Mouse (Mus musculus): ENCODE data around the gene Sox5.

The Sox5 gene

DNA sequence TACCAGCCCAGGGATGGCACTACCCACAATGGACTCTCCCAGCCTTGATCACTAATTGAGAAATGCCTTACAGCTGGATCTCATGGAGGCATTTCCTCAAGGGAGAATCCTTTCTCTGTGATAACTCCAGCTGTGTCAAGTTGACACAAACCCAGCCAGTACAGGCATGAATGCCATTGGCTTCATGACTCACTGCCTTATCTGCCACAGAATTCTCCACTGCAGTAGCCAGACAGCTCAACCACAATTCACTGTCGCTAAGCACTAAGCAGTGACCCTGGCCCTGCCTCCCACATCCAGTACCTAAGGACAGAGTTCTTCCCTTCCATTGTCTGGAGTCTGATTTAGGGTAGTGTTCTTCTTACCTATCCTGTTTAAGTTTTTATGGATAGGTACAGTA is 65.4 kb downstream of the Sox5 start:
- no peak for DNase-seq (ENCODE audit: low read depth, low spot score)

DNA sequence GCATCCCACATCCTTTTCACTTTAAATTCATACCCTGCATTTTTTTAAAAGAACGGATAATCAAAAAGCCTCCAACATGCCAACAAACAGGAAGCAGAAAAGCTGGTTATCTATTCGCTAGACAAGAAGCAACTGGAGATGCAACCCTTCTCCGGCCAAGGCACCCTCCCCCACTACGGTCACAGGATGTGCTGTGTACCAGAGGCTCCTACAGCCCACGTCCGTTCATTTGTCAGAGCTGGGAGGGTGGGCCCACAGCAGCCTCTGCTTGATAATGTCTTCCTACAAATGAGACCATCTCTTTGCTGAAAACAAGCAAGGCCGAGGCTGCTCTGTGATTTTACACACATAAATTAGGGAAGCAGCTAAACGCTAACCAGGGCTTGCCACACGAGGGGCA is 69.9 kb downstream of the Sox5 start:
- no peak for DNase-seq (ENCODE audit: low read depth, low spot score)

DNA sequence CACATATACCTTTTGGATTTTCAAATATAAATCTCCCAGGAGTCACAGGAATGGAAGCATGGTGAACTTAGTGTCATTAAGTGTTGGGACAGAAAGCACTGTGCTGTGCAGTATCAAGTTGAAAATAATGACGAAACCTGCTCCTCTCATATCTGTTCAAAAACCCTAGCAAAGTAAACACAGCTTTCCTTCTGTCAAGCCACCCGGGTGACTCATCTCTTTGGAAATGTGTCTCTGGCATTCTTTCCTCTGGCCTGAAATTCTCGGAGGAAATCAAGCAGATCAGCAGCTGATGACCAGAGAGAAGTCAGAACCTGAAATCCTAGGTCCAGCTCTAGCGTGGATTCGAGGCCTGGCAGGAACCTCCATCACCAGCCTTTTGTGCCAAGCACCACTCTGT is 71.0 kb downstream of the Sox5 start:
- DNase-seq (ENCODE audit: low read depth, low spot score) = no peak

DNA sequence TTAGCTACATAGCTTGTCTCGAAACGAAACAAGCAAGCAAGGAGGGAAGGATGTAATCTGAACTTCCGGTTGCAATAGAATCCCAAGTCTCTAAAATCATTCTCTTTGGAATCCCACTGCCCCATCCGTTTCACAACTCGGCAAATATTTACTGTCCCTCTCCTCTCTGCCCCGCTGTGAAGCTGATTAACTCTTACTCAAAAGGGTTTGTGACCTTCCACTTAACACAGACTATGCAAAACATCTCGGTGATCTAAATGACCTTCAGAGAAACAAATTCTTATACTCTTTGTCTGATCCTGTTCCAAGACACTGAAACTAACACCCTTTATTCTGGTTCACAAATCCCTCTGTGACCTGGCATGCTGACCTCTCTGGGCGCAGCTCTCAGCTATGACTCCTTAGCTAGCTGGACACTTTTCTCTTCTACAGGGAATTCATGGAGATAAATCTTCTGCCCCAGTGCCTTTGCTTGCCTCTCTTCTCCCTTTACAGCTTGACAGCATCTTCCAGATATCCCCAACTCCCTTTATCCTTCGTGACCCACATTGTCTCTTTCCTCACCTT is 72.1 kb downstream of the Sox5 start:
- no peak for DNase-seq (ENCODE audit: low read depth, low spot score)

DNA sequence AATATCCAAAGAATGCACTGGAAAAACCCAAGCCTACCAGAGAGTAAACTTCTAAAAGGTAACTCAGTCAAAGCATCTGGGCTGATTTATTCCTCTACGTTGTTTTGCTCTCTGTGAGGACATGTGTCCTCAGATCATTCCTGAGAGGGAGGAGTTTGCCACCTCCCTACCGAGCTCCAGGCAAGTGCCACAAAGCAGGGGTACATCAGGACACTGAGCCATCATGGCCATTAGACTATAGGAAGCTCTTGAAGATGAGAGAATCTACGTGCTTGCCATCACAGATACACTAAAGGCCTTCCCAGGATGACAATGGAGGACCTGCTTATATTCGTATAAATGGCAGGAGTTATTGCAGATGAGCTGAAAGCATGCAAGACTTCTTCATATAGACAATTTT is 73.4 kb downstream of the Sox5 start:
- no peak for DNase-seq (ENCODE audit: low read depth, low spot score)

DNA sequence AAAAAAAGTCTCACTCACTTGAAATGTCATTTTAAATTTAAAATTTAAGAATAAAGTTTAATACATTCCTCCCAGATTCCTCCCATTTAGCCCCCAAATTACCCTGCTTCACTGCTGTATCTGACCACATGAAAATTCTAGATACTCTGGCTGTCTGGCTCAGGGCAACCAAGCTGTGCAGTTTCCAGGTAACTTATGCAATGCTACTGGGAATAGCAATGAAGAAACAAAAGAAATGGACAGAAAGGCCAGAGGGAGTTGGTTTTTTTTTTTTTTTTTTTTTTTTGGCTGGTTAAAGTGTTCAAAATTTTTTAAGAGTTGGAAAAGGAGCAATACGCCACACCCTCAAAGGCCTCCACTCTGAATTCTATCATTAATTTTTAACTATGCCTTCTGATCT is 73.8 kb downstream of the Sox5 start:
- no peak for DNase-seq (ENCODE audit: low read depth, low spot score)

DNA sequence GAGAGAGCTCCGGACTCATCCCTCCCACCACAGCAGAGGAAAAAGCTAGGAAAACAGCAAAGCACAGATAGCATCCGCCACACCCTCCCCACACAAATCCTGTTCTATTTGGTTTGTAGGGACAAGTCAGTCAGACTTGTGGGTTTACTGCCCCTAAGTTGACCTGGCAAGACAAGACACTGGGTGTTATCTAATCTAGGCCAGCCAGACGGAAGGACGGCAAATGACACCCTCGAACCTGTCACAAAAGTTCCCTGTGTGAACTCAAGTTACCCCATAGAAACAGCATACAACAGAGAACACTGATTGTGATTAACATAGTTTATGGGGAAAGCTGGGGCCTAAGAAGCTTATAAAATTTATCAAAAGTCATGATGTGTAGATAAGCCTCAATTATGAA is 76.8 kb downstream of the Sox5 start:
- no peak for DNase-seq (ENCODE audit: low read depth, low spot score)

DNA sequence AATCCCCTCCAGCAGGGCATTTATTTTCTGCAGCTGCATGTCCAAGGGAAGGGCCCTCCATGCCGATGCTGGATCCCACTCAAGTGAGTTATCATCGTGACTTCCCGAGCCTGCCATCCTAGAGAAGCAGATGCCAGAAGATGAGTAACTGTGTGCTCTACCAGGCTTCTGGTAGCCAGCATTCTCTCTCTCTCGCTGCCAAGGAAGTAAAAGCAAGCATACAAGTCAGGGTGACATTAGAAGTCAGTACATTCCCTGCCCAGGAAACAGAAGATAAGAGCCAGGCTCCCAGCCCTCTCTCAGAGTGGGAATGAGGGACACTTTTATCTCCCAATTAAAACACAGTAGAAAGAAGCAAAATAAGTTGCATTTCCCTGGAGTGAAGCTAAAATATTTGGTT is 86.1 kb downstream of the Sox5 start:
- DNase-seq (ENCODE audit: low read depth, low spot score) = no peak

DNA sequence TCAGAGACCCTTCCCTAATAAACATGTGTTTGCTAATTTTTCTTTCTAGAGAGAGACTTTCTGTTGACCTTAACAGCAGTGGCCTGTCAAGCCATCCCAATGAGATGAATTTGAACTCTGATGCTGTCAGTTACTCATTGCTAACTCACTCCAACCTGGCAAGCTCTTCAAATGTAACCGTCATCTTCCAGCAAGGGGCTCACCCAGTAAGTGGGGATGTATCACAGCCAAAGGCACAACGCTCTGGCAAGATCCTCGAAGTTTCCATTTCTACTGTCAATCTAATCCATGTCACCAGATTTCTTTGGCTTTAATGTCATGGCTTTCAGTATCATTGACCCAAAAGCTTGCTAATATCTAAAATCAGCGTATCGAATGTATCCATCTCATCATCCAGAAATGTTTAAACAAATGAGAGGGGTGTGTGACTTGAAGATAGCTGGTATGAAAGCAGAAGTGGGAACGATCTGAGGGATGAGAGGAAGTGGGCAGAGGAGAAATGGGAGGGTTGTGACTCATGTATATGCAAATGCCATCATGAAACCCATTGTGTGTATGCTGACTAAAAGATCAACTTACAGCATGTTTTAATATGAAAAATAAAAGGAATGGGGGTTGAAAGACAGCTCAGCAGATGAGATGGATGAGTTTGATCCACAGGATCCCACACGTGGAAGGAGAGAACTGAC is 88.4 kb downstream of the Sox5 start:
- no peak for DNase-seq (ENCODE audit: low read depth, low spot score)

DNA sequence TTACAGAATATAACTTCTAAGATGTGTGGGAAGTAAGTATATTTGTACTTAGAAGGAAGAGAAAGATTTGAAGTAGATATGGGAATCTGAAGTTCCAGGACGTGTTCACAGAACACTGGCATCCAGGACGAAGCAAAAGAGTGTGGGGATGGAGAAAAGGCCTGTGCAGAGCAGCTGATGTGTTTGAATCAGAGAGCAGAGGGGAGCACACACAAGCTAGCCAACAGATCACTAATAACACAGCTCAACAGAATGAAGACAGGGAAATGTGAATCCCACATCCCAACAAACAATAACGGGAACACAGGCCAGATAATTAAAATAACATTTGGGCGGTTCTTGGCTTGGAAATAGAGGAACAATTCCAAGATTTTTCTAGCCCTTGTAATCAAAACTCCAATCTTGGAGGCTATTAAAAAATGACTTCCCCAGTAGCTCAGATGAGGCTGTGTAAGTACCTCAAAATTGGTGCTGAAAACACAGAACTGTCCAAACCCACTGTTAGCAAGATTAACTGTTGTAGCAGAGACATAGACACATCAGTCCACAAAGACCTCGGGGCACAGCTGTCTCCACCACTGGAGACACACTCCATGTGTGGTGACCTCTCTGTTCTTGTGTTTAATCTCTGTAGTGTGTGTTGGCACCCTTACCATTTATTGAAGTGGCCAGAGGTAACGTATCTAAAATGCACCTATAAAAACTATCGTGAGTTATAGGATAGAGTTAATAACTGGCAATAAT is 90.3 kb downstream of the Sox5 start:
- no peak for DNase-seq (ENCODE audit: low read depth, low spot score)

DNA sequence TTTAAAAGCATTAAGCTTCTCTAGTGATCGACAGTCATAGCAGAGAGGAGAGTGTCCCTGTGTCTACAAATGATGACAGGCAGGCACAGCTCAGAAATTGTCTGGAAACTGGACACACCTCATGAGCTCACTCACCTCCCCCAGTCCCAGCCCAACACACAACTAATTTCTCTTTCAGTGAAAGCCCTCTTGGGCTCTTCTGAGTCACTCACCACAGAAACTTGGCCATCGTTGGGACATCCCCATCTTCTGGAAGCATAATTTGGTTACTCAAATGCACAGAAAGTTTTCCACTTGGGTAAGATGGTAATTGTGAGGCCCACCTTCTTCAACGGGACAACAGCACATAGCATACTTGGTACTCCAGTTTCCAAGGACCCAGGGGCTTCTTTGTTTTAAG is 92.7 kb downstream of the Sox5 start:
- DNase-seq (ENCODE audit: low read depth, low spot score) = no peak

DNA sequence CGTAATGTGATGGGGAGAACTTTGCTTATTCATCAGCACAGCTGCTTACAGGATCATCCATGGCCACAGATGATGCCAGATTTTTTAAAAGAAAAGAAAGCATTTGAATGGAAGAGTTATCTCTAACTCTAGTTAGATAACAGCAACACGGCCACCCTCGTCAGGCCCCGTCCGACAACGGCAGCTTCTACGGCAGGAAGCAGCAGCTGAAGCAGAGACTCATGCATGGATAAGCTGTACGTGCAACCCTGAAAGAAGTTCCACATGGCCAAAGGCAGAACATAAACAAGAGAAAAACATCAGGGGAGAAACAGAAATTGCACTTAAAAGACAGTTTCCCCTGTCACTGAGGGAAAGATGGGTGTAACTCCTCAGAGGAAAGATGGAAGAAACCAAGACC is 94.1 kb downstream of the Sox5 start:
- DNase-seq (ENCODE audit: low read depth, low spot score) = no peak

DNA sequence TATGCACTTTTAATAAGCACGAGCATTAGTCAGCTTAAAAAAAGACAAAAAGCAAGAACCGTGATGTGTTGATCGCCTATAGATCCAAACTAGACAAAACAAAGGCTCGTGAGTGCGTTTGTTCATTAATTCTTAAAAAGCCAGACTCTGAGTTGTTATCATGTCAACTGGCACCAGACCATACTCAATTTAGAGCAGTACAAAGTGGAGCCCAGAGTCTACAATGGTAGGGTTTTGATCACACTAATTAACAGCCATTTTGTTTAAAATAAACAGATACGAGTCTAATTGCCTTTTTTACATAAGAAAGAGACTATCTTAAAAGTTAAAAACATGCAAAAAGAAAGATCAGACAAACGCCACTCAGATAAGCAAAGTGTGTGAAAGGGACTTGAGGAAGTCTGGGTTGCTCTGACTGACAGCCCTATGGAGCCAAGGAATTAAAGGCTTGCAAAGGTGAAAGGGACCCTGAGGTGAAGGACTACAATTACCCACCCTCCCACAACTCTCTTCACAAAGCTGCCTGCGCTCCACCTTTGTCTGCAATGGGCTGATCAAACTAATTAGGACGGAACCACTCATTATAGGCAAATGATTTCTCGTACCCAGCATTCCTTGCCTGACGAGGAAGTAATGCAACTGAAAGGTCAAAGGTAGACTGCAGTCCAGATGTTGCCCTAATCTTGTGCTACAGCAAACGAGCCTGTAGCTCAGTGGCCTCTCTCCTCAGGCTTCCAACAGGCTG is 100.6 kb downstream of the Sox5 start:
- DNase-seq (ENCODE audit: low read depth, low spot score) = no peak

DNA sequence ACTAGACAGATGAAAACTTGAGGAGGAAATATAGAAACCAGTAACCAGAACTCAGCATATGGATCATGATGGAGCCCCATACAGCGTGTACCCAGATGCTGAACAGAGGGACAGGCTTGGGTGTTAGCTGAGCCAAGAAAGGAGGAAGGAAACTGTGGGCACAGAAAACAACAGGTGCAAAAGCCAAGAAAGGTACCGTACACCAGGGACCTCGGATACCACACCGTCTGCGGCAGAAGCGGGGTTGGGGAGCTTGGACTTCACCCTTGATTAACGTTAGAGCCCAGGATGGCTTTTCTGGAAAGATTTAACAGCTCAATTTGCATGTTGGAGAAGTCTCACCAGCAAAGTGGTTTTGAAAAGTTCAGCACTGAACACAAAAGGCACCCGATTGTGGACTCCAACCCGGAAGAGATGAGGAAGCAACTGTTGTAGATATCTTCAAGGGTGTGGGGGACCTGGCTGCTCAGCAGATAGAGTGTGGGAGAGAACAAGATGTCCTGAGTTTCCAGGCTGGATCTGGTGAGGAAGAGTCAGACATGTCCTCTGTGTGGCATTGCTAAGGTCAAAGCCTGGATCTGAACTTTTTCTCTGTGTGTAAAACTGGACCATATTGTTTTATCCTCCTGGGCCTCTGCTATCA is 104.2 kb downstream of the Sox5 start:
- DNase-seq (ENCODE audit: low read depth, low spot score) = no peak

DNA sequence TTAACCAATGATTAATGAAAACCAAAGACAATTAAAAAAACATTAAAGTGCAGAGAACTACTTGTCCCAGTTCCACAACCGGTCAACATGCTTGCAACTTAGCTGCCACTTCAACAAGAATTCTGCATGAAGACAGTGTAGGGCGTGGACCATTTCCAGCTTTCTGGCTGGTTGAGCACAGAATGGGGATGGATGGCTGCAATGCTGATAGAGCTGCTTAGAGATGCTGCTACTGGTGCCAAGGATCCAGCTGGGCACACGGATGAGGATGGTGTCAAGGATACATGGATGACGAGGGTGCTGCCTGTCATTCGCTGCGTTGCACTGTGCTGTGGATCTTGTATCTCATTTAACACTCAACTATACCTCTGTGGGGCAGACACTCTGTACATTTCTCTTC is 106.7 kb downstream of the Sox5 start:
- no peak for DNase-seq (ENCODE audit: low read depth, low spot score)

DNA sequence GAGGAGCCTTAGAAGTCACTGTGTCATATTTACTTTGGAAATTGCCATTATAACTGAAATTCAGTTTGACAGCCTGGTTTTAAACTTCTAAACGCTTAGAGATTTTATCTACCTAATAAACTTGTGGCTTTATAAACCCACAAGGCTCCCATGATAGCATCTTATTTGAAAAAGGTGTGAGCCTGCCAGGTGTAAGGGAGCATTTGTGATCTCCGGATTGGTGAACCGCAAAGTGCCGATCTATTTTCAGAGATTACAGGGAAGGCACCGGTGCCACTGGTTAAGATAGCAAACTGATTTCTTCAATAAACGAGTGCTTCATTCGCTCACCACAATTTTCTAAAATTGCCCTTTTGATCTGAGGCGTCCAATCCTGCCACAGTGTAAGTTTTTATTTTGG is 107.9 kb downstream of the Sox5 start:
- no peak for DNase-seq (ENCODE audit: low read depth, low spot score)

DNA sequence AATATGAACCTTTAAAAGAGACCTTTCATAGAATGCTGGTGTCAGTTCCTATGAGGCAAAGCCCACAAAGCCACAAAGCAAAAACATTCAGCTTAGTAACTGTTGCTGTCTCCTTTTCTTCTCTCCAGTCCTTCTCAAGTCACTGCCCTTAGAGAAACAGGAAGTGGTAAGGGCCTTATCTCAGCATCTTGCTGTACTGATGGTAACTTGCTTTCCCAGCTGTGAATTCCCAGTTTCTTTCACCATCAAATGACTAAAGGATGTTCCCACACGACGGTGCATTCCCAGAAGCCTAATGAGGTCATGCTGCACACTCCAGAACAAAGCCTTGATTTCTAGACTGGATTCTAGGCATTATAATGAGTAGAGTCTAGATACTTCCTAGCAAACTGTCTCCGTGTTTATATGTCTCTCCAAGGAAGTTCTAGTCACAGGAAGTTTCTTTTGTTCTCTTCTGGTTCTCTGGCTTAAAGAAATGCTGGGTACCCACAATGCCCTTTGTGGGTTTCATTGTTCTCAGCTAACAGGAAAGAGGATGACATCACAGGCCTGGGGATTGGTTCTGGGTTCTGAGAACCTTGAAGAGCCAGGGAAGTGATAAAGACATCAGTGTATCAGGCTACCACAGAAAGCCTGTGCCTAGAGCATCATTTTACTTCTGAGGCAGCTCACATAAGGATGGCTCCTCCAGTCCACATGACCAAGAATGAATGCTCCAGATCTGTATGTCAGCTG is 111.2 kb downstream of the Sox5 start:
- no peak for DNase-seq (ENCODE audit: low read depth, low spot score)

DNA sequence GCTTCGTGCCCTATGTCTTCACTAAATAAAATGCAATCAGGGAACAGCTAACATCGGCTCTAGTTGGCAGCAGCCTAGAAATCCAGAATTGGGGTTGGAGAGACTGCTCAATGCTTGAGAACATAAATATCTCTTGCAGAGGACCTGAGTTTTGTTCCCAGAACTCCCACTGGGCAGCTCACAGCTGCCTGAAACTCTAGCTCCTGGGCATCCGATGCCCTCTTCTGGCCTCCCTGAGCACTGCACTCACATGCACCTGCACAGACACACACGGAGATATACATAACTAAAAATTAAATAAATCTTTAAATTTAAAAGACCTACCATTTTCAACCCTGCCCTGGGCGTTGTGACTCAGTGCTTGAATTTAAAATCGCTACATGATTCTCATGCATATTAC is 115.2 kb downstream of the Sox5 start:
- no peak for DNase-seq (ENCODE audit: low read depth, low spot score)

DNA sequence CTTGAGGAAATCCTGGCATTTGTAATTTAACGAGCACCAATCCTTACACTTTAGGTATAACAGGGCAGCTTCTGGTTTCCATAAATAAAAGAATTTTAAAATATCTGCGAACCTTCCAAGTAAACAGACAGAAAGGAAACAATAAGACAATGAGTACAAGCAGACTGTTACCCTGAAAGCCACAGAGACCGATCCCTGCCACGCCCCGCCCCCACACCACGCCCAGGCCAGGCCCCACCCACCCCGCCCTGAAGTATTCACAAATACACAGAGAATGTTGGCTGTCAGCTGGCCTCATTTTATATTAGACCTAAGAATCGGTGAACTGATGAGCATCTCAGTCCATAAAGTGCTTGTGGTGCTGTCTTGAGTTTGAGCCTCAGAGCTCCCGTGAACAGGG is 117.0 kb downstream of the Sox5 start:
- DNase-seq (ENCODE audit: low read depth, low spot score) = no peak

DNA sequence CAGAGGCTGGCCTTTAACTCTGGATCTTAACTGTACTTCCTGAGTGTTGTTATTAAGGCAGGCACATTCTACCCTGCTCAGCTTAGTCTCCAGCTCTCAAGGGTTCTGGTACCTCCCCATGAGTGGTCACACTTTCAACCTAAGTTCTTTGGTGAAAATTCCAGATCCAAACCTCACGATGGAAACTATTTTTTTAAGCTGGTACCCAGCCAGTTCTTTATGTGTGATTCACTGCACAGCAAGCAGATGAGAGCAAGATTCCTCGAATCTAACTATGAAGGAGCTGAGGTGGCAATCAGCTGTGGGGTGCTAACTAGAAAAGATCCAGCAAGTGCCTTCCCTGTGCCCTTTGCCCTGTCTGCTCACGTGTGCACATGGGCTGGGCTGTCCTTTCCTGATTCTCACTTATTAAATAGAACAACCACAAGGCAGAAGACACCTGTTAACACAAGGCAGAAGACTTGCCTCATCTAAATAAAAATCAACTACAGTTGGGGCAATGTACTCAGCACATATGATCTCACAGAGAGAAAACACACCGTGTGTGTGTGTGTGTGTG is 118.2 kb downstream of the Sox5 start:
- no peak for DNase-seq (ENCODE audit: low read depth, low spot score)
